Mouse (Mus musculus) brain, embryonic 14.5 days (tissue): ENCODE measurements around the gene Acsbg1. TPM values are rescaled to one million over a fixed set of nuclear protein-coding genes. Genes with fewer than 3 reads are reported as not detected.

Source experiments
- DNase-seq: peaks from one replicate; pipeline ENCODE4 v3.0.0-alpha.2; 2011; ENCODE audit warnings: low read depth
- CTCF ChIP-seq: fragments of 200-500 bp; IDR thresholded peaks from 2 replicates; pipeline ENCODE4 v1.5.1; 2012; ENCODE audit warnings: inconsistent platforms, mild to moderate bottlenecking, moderate library complexity, borderline replicate concordance; ENCODE audit not compliant: insufficient read depth, insufficient read length; ENCODE audit errors: extremely low read depth
- POLR2A ChIP-seq: fragments of 200-500 bp; IDR thresholded peaks from 2 replicates; pipeline ENCODE4 v1.6.1; 2012; ENCODE audit warnings: mild to moderate bottlenecking, inconsistent platforms, borderline replicate concordance; ENCODE audit not compliant: poor library complexity, insufficient read depth, insufficient read length, severe bottlenecking; ENCODE audit errors: extremely low read depth
- polyA plus RNA-seq: library from polyadenylated mRNA; depleted of rRNA; stranded (reverse); fragments of >200 nt; gene quantifications from 2 replicates; pipeline ENCODE4 v1.2.3, GENCODE M21; 2012

The Acsbg1 gene
- polyA plus RNA-seq, 1 experiment: 14.8 TPM

- no peak for DNase-seq
- TF ChIP-seq CTCF (no peak), POLR2A (no peak)
These were observed 27.8 kb upstream of the Acsbg1 start for GRCm38 (mm10) chr9:54689446-54689845.

GRCm38 (mm10) chr9:54687246-54688236 lies 25.9 kb upstream of the Acsbg1 start:
- TF ChIP-seq POLR2A: no peak
- TF ChIP-seq CTCF: no peak
- no peak for DNase-seq

- TF ChIP-seq POLR2A (no peak), CTCF (no peak)
- DNase-seq: no peak
These were observed 22.3 kb upstream of the Acsbg1 start for GRCm38 (mm10) chr9:54683814-54684605.

- peak; percentile 64 for DNase-seq
- no peak for TF ChIP-seq CTCF
- TF ChIP-seq POLR2A: no peak
These were observed 21.2 kb upstream of the Acsbg1 start for GRCm38 (mm10) chr9:54682846-54683245.

GRCm38 (mm10) chr9:54676531-54676986 lies 14.9 kb upstream of the Acsbg1 start:
- peak; percentile 84 for DNase-seq
- TF ChIP-seq POLR2A (no peak), CTCF (peak; percentile 89)

GRCm38 (mm10) chr9:54673887-54674286 lies 12.2 kb upstream of the Acsbg1 start:
- no peak for TF ChIP-seq CTCF
- TF ChIP-seq POLR2A: no peak
- no peak for DNase-seq

- no peak for DNase-seq
- TF ChIP-seq POLR2A (no peak), CTCF (no peak)
These were observed 10.3 kb upstream of the Acsbg1 start for GRCm38 (mm10) chr9:54671962-54672361.

GRCm38 (mm10) chr9:54668455-54668854 lies 6.8 kb upstream of the Acsbg1 start:
- peak; percentile 49 for DNase-seq
- TF ChIP-seq POLR2A: no peak
- no peak for TF ChIP-seq CTCF

GRCm38 (mm10) chr9:54666116-54666515 lies 4.4 kb upstream of the Acsbg1 start:
- TF ChIP-seq CTCF (no peak), POLR2A (no peak)
- no peak for DNase-seq

GRCm38 (mm10) chr9:54664358-54664757 lies 2.7 kb upstream of the Acsbg1 start:
- DNase-seq: no peak

GRCm38 (mm10) chr9:54658773-54659172 lies 2.9 kb downstream of the Acsbg1 start:
- TF ChIP-seq CTCF (no peak), POLR2A (no peak)
- DNase-seq: no peak

More at GRCm38 (mm10) chr9:54664358-54664757, 2.7 kb upstream of the Acsbg1 start:
- TF ChIP-seq POLR2A: no peak
- TF ChIP-seq CTCF: no peak
